Mouse (Mus musculus): Measurements from ENCODE around the gene Nebl. TPM values are rescaled to one million over a fixed set of nuclear protein-coding genes. Genes with fewer than 3 reads are reported as not detected.

Gene Nebl
- polyA plus RNA-seq, 1 experiment from 2014 or later = 5.1 TPM

DNA sequence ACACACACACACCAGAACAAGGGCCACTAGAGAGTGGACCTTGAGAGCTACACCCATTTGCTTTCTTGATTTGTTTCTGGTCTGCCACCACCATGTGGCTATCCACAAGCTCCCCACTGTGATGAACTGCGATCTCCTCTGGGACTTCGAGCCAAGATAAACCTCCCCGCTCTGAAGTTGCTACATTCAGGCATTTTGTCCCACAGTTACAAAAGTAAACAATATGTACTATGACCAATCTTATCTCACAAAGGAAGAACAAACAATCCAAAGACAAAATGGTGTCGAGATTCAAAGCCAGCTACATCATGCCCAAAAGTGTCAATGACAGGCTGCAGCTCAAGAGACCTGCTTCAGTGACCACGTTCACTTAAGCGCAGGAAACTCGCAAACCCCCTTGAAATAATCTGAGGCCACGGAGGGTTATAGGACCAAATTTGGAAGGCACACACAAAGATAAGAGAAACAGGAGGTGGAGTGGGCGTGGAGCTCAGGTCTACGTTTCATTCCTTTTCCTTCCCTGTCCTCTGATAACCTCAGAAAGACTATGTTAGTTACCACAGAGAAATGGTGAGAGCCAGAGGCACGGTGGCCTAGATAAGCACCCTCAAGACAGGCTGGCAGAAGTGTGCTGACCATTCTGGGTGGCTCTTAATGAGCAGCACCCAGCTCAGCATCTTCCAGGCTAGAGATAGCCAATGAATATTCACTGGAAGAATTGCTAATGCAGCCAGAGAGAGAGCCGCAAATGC lies 7.8 kb downstream of the Nebl start:
- Histone ChIP-seq H3K27ac (no peak overlapping the region), H3K4me1 (replicated peaks; ENCODE audit: insufficient read depth, low read length) (no peaks in the 10 kb centered on the region), H3K36me3 (ENCODE audit: insufficient read depth, low read length) (no peaks in the 10 kb centered on the region), H3K9ac (ENCODE audit: low read depth, low read length) (no peak overlapping the region), H3K27me3 (ENCODE audit: insufficient read depth, low read length) (no peaks in the 10 kb centered on the region), H3K4me2 (ENCODE audit: low read length) (no peak overlapping the region), H3K9me3 (replicated peaks; ENCODE audit: low read length) (no peaks in the 10 kb centered on the region), H3K4me3 (replicated peaks; ENCODE audit: low read depth, low read length) (no peak overlapping the region)
- DNase-seq (ENCODE audit: low spot score) (no peak), ATAC-seq (replicated peaks; ENCODE audit: low FRiP score, low read depth) (no peak)
- 76% methylated on average over 12 of the region's 12 CpGs for WGBS
- TF ChIP-seq CTCF (IDR thresholded peaks at IDR 0.05; ENCODE audit: low read depth) = no peak

DNA sequence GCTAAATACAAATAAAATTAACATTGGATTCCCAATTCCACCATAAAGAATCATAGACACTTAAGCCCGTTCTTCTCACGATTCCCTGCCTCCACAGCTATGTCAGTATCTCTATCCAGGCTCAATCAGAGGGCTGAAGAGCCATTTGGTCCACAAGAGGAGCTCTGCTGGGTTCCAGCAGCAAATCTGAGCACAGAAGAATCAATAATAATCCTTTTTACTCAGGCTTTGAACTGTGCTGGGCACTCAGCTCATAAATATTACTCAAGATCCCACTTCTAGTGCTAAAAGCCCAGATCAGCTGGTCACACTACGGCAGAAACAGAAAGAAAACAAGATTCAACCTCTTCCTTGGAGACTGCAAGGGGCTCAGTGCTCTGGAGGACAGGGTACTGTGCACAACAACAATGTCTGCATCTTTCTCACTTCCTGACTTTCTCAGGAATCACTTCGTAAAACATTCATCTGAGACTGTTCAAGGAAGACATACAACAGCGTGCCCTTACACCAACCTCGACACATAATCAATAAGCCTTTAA lies 10.0 kb downstream of the Nebl start:
- H3K36me3 ChIP-seq (ENCODE audit: insufficient read depth, low read length) = no peaks in the 10 kb centered on the region
- no peak overlapping the region for H3K4me2 ChIP-seq (ENCODE audit: low read length)
- H3K4me1 ChIP-seq (replicated peaks; ENCODE audit: insufficient read depth, low read length) = no peaks in the 10 kb centered on the region
- no peaks in the 10 kb centered on the region for H3K9me3 ChIP-seq (replicated peaks; ENCODE audit: low read length)
- no peak for TF ChIP-seq CTCF (IDR thresholded peaks at IDR 0.05; ENCODE audit: low read depth)
- ATAC-seq (replicated peaks; ENCODE audit: low FRiP score, low read depth) (no peak), DNase-seq (ENCODE audit: low spot score) (no peak)
- H3K27ac ChIP-seq = no peak overlapping the region
- H3K27me3 ChIP-seq (ENCODE audit: insufficient read depth, low read length) = no peaks in the 10 kb centered on the region
- H3K9ac ChIP-seq (ENCODE audit: low read depth, low read length) = no peak overlapping the region
- H3K4me3 ChIP-seq (replicated peaks; ENCODE audit: low read depth, low read length) = no peak overlapping the region
- WGBS = 68% methylated on average over 6 of the region's 6 CpGs

DNA sequence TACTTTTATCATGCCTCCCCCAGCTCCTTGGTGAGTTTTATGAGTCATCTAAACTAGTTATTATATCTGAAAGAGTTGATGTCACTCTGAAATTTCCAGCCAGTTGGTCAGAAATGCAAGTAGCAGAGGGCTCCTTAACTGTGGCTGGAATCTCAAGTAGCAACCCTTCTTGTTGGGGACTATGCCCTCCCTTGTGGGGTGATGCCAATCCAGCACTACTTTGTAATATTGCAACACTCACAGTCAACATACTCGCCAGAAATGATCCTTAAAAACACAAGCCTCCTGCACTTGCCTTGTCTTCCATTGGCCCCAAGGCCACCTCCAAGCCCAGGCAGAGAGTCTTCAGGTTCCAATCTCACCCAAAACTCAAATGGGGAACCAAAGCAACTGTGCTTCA lies 13.0 kb downstream of the Nebl start:
- no peak for DNase-seq (ENCODE audit: low spot score)
- 88% methylated on average over 1 of the region's 1 CpGs for WGBS
- TF ChIP-seq CTCF (IDR thresholded peaks at IDR 0.05; ENCODE audit: low read depth) = no peak

DNA sequence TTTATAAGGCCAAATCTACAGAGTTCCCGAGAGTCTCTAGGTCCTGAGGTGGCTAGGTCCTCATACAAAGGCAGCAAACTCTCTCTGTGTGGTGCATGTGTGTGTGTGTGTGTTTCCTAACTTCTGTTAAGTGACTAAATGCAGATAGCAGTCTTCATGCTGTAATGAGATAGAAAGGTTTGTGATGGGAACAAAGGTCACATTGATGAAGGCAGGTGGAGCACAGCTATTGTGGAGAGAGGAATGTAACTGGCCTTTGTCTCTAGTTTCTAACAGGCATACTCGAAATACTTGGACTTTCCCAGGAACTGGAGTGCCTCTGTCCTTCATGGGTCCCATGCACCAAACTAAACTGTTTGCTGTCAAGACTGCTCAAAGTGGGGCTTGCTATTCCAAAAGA lies 14.1 kb downstream of the Nebl start:
- Histone ChIP-seq H3K4me2 (ENCODE audit: low read length) (no peak overlapping the region), H3K36me3 (ENCODE audit: insufficient read depth, low read length) (no peaks in the 10 kb centered on the region), H3K9me3 (replicated peaks; ENCODE audit: low read length) (no peaks in the 10 kb centered on the region), H3K4me1 (replicated peaks; ENCODE audit: insufficient read depth, low read length) (no peaks in the 10 kb centered on the region), H3K27ac (no peak overlapping the region), H3K27me3 (ENCODE audit: insufficient read depth, low read length) (no peaks in the 10 kb centered on the region), H3K4me3 (replicated peaks; ENCODE audit: low read depth, low read length) (no peak overlapping the region), H3K9ac (ENCODE audit: low read depth, low read length) (no peak overlapping the region)
- no peak for TF ChIP-seq CTCF (IDR thresholded peaks at IDR 0.05; ENCODE audit: low read depth)
- DNase-seq (ENCODE audit: low spot score) (no peak), ATAC-seq (replicated peaks; ENCODE audit: low FRiP score, low read depth) (no peak)
- 79% methylated on average over 2 of the region's 2 CpGs for WGBS

More for the DNA sequence above, 13.0 kb downstream of the Nebl start:
- no peaks in the 10 kb centered on the region for H3K9me3 ChIP-seq (replicated peaks; ENCODE audit: low read length)
- no peak overlapping the region for H3K4me3 ChIP-seq (replicated peaks; ENCODE audit: low read depth, low read length)
- H3K27me3 ChIP-seq (ENCODE audit: insufficient read depth, low read length) = no peaks in the 10 kb centered on the region
- H3K9ac ChIP-seq (ENCODE audit: low read depth, low read length) = no peak overlapping the region
- H3K36me3 ChIP-seq (ENCODE audit: insufficient read depth, low read length) = no peaks in the 10 kb centered on the region
- no peak overlapping the region for H3K4me2 ChIP-seq (ENCODE audit: low read length)
- H3K27ac ChIP-seq = no peak overlapping the region
- H3K4me1 ChIP-seq (replicated peaks; ENCODE audit: insufficient read depth, low read length) = no peaks in the 10 kb centered on the region
- no peak for ATAC-seq (replicated peaks; ENCODE audit: low FRiP score, low read depth)

GRCm38 (mm10) chr2:17715149-17715767 lies 16.0 kb downstream of the Nebl start:
- Histone ChIP-seq H3K9me3 (replicated peaks; ENCODE audit: low read length) (no peaks in the 10 kb centered on the region), H3K4me2 (ENCODE audit: low read length) (no peak overlapping the region), H3K4me1 (replicated peaks; ENCODE audit: insufficient read depth, low read length) (no peaks in the 10 kb centered on the region), H3K27me3 (ENCODE audit: insufficient read depth, low read length) (no peaks in the 10 kb centered on the region), H3K4me3 (replicated peaks; ENCODE audit: low read depth, low read length) (no peak overlapping the region), H3K9ac (ENCODE audit: low read depth, low read length) (no peak overlapping the region), H3K36me3 (ENCODE audit: insufficient read depth, low read length) (no peaks in the 10 kb centered on the region), H3K27ac (no peak overlapping the region)
- no peak for DNase-seq (ENCODE audit: low spot score)
- WGBS = 63% methylated on average over 9 of the region's 9 CpGs
- ATAC-seq (replicated peaks; ENCODE audit: low FRiP score, low read depth) = no peak
- TF ChIP-seq CTCF (IDR thresholded peaks at IDR 0.05; ENCODE audit: low read depth) = no peak

GRCm38 (mm10) chr2:17714661-17715060 lies 16.6 kb downstream of the Nebl start:
- H3K27ac ChIP-seq = no peak overlapping the region
- H3K4me1 ChIP-seq (replicated peaks; ENCODE audit: insufficient read depth, low read length) = no peaks in the 10 kb centered on the region
- H3K27me3 ChIP-seq (ENCODE audit: insufficient read depth, low read length) = no peaks in the 10 kb centered on the region
- 80% methylated on average over 14 of the region's 14 CpGs for WGBS
- H3K4me3 ChIP-seq (replicated peaks; ENCODE audit: low read depth, low read length) = no peak overlapping the region
- DNase-seq (ENCODE audit: low spot score) = no peak
- no peak overlapping the region for H3K4me2 ChIP-seq (ENCODE audit: low read length)
- ATAC-seq (replicated peaks; ENCODE audit: low FRiP score, low read depth) = no peak
- H3K36me3 ChIP-seq (ENCODE audit: insufficient read depth, low read length) = no peaks in the 10 kb centered on the region
- H3K9ac ChIP-seq (ENCODE audit: low read depth, low read length) = no peak overlapping the region
- H3K9me3 ChIP-seq (replicated peaks; ENCODE audit: low read length) = no peaks in the 10 kb centered on the region
- TF ChIP-seq CTCF (IDR thresholded peaks at IDR 0.05; ENCODE audit: low read depth) = no peak

All from kidney, postnatal 0 days (tissue).